Mouse (Mus musculus) heart, adult 11 months (tissue): ENCODE measurements around the gene Mc1r.
A peak's percentile ranks its signal among the peaks of the same experiment; 100 is the strongest.
"Not testable (repeated sequence)": the region's sequence is repeated elsewhere in the genome, so short reads cannot be mapped to it uniquely, and the experiment has no call there.

ENCODE experiments used
- DNase-seq: peaks from one replicate; pipeline ENCODE4 v3.0.0; 2022

Gene Mc1r

DNA sequence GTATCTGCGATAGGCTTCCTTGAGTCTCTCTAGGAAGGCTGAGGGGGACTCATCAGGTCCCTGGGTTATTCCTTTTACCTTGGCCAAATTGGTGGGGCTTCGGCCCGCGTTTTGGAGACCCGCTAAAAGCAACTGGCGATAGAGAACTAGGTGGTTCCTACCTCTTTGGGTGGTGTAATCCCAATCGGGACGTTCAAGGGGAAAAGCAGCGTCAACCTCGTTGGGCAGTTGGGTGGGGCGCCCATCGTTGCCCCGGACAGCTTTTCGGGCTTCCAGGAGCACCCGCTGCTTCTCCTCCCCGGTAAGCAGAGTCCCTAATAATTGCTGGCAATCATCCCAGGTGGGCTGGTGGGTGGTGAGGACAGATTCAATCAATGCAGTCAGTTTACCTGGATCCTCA lies 25.5 kb downstream of the Mc1r start:
- no peak for DNase-seq

DNA sequence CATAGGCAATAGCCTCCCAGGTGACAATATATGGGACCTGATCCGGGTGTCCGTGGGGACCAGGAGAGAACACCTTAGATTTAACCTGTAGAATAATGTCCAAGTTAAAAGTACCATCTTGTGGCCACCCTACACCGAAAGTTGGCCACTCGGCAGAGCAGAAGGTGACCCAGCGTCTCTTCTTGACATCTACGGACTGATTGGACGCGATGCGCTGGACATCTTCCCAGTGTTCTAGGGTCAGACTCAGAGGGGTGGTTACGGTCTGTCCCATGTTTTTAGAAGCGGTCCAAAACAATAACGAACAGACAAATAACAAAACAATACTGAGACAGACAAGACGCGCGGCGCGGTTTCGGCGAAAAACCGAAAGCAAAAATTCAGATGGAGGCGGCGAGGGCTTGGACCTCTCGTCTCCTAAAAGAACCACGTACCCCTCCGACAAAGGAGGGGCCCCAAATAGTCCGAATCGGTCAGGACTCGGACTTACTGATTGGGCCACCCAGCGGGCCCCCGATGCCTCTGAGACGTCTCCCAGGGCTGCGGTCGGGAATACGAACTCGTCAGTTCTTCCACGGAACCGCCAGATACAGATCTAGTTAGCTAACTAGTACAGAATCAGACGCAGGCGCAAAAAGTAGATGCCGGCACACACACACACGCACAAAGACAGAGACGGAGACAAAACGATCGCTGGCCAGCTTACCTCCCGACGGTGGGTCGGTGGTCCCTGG lies 26.5 kb downstream of the Mc1r start:
- not testable (repeated sequence) for DNase-seq

DNA sequence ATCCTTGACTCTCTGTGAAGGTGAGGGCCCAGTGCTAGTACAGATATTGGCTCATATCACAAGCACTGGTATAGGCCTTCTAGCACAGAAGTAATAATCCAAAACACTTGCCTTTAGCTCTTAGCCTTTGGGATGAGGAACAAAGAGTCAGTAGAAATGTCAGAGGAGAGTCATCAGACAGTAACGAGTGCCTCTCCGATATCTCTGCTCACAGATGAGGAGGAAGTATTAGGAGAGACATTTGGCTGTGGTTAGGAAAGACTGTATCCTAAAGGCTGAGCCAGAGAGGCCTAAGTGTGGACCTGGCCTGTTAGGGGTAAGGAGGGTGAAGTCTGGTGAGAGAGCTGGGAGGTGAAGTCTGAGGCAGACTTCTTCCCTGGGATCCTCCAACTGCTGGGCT lies 34.9 kb downstream of the Mc1r start:
- DNase-seq, result no peak

DNA sequence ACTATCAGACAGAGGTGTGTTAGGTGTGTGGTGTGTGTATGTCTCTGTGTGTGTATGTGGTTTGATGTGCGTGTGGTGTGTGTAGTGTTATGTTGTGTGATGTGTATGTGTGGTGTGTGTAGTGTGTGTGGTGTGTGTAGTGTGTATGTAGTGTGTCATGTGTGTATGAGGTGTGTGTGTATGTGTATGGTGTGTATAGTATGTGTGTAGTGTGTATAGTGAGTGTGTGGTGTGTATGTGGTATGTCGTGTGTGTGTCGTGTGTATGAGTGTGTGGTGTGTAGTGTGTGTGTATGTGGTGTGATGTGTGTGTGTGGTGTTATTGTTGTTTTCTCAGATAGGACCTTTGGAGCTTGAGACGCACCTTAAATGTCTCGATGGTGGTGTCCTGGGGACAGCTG lies 35.4 kb downstream of the Mc1r start:
- no peak for DNase-seq

DNA sequence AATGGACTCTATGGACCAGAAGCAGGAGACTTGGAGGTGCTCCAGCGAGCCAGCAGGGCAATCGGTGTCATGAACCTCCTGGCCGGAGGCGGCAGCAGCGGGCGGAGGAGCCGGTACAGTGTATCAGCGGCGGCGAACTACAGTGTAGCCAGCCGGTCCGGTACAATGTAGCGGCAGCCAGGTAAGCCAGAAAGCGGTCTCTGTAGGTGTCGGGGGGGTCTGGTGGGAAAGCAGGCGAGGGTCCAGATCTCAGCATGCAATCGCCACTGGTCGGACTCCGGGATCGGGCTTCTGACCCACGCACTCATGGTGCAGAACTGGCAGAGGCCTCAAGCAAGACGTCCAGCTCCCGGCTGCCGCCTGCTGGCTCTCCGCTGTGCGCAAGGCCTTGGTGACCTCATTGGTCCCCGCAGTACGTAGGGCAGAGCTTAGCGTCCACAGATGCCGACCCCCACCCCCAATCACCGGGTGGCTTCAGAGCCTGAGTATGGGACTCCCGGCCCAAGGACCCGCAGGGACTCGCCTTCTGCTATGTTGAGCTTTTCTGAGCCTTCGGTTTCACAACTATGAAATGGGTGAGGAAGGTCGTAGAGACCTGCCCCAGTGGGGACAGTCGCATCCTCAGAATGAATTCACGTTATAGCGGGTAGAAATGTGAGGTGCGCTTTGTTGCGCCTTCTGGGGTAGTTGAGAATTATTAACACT lies 36.1 kb downstream of the Mc1r start:
- peak; percentile 99 for DNase-seq

DNA sequence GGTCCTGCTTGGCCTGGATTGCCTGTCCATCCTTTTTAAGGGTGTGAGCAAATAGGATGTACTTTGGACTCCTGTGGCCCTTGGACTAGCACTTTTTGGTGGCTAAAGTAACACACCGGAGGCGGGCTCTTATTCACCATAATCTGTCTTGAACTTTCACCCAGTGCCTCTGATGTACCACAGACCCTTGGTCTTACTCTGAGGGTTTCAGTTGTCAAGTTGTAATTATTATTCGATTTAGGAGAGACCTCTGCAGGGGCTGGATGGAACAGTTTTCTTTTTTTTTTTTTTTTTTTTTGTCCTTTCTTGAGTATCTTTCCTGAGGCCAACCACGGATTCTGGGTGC lies 36.6 kb downstream of the Mc1r start:
- no peak for DNase-seq

DNA sequence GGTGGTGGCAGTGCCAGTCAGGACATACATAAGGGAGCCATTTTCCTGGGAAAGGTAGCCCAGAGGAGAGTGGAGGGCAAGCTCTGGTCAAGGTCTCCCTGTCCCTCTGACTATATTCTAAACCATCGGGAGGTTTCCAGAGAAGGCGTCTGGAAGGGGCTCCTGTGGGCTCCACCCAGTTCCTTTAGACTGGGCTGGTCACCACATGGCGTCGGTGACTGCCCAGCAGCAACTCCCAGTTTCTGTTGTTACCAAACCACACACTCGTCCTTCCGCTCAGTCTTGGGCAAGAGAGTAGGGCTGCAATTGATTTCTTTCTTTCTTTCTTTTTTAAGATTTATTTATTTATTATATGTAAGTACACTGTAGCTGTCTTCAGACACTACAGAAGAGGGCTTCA lies 37.2 kb downstream of the Mc1r start:
- no peak for DNase-seq

DNA sequence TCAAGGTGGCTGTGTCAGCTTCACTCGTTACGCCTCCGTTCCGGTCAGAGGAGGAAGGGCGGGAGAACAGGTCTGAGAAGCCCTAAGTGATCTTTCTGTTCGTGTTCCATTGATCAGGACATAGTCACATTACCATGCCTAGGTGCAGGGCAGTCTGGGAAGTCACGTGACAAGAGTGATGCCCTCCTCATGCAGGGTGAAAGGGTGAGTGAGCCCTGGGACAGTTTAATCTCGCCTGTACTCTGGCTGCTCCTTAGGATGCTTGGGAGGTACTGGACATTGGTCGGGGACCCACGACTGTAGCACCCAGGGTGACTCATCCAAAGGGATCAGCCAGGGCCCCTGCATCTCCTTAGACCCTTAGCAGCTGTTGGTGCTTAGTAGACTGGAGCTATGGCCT lies 39.1 kb downstream of the Mc1r start:
- DNase-seq, result no peak

DNA sequence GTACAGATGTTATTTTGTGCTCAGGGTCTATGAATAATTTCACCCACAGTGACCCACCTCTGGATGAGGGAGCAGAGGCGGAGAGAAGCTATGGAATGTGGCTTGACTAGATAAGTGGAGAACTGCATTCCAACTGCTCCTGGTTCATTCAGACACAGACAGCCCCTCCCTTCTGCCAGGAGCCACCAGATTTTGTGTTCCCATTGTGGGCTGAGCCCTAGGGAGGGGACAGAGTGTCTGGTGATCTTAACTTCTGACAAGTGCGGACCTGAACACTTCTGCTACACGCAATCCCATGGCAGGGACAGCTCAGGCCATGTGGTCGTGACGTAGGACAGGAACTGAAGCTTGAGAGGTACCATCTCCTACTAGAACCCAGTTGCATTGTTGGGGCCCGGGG lies 39.9 kb downstream of the Mc1r start:
- peak; percentile 92 for DNase-seq

DNA sequence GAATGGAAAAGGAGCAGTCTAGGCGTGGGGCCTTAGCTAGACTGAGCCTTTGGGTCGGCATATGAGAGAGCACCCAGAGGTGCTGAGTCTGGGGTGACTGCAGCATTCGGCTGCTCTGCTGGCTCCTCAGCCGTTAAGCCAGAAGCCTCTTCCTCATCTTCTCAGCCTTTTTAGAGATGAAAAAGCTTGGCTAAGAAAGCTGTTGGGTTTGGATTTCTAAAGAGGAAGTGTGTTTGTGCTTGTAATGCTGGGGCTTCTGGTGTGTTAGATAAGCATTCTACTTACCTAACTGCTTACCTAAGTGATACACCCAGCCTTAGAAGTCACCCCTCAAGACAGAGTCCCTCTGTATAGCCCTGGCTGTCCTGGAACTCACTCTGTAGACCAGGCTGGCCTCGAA lies 43.9 kb downstream of the Mc1r start:
- DNase-seq, result no peak

DNA sequence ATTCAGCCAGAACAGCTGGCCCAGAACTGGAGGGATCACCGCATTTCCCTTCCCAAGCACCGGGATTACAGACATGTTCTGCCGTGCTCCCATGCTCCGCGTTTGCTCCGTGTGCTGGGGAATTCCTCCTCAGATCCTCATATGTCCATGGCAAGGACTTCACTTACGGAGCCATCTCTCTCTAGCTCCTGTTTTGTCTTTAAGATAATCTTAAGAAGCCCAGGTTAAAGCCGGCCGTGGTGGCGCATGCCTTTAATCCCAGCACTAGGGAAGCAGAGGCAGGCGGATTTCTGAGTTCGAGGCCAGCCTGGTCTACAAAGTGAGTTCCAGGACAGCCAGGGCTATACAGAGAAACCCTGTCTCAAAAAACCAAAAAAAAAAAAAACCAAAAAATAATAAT lies 44.8 kb downstream of the Mc1r start:
- not testable (repeated sequence) for DNase-seq

DNA sequence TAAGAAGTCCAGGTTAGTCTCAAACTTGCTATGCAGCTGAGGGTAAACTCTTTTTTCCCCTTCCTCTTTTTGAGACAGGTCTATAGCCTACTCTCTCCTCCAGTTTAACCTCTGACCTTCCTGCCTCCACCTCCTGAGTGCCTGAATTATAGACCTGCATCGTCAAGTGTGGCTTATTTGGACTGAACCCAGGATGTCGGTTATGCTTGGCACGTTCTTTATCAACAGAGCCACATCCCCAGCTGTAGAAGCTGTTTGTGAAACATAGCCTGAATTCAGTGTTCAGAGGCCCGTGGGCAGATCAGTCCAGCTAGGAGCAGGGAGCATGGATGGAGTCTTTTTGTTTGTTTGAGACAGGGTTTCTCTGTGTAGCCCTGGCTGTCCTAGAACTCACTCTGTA lies 45.2 kb downstream of the Mc1r start:
- DNase-seq, result no peak

DNA sequence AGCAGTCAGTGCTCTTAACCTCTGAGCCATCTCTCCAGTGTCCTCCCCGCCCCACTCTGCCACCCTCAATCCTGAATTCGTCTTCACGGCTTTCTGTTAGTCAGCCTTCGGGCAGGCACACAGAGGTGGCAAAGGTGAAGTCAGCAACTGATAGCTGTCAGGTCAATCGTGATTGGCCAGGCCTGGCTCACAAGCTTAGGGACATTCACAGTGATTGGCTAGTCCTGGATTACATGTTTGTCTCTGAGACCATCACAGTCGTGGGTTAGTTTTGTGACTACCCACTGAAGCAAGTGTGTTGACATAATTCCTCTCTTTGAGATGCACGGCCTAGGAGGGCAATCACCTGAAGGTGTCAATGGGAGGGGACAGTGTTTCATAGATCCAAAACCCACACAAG lies 46.4 kb downstream of the Mc1r start:
- DNase-seq, result no peak

DNA sequence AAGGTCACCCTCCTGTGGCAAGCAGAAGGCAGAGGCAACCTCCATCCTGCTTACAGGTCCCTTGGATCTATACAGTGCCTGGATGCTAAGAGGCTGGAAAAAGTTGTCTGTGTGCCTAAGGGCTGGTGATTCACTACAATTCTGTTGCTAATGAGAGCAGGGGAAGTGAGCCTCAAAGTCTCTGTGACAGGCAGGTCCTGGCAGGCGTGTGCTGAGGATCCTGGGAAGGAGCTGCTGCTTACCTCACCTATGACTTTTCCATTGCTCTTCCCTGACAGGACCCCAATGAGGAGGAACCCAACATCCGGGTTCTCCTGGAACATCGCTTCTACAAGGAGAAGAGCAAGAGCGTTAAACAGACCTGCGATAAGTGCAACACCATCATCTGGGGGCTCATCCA lies 47.0 kb downstream of the Mc1r start:
- no peak for DNase-seq

DNA sequence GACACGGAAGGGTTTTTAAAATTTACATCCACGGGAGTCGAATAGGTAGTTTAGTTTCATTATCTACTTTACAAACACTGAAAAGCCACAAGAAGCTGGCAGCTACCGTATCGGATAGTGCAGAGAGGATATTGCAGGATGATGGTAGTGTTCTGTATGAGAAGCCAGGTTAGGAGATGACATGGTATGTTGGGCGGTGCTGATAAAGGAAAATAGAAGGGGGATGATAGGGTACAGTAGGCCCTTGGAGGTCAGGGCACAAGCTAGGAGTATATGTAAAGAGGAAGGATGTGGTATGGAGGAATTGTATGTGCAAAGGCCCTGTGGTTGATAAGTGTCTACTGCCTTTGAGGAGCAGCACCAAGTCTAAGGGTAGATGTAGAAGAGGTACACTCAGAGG lies 47.7 kb downstream of the Mc1r start:
- DNase-seq, result no peak
